Mouse (Mus musculus): ENCODE data around the gene Arl6ip5.

Arl6ip5 gene

DNA sequence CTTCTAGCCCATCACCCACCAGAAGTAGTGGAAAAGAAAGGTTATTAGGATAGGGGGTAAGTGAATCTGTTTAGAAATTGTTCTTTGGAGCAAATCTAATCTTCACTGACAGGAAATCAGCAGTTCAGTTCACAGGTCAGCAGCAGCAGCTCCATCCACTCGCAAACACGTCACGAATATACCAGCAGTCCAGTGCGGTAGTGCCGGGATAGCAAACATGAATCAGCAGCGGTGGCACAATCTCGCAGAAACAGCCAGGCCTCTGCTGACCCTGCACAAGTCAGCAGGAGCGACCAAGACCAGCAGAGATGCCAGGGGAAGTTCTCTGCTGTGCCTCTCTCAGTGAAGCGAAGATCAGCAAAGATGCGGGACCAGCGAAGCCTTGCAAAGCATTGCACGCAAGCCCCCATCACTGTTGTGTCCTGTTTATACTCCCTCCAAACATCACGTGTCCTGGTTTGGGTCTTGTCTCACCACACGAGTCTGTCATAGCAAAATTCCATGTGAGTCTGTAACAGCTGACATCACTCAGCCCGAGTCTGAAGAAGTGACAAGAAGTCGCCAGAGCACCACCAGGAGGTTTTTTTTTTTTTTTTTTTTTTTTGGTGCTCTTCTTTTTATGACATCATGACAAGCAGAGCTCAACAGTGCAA is 62.7 kb downstream of the Arl6ip5 start:
- DNase-seq (ENCODE audit: low spot score), result no peak

DNA sequence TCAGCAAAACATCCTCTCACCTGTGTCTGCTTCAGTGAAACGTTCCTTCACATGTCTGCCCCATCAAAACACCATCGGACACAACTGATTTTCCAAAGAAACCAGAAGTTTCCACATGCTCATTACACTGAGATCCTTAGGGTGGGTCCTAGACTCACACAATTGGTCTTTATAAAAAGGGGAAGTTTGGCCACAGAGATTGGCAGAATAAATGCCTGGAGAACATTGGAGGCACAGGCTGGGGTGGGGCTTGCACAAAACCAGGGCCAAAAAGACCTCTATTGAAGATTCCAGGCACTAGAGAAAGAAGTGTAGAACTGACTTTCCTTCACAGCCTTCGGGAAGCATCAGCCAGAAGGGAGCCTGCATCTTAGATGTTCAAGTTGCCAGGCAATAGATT is 63.3 kb downstream of the Arl6ip5 start:
- DNase-seq (ENCODE audit: low spot score), result no peak

DNA sequence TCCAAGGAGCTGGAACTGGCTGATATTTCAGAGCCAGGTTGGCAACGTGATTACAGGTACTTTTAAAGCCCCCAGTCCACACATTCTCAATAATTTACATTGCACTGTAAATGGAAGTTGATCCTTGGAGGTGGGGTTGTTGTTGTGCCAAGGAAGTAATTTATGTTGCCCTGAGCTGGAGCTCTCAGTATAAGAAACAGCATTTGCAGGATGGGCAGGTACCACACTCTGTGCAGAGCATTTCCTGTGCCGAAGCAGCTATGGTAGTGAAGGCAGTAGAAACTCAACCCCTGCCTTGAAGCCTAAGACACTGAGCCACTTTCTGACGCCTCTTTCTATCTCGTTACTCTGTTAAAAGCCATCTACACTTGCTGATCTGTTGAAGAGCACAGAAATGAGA is 65.3 kb downstream of the Arl6ip5 start:
- no peak for DNase-seq (ENCODE audit: low spot score)

DNA sequence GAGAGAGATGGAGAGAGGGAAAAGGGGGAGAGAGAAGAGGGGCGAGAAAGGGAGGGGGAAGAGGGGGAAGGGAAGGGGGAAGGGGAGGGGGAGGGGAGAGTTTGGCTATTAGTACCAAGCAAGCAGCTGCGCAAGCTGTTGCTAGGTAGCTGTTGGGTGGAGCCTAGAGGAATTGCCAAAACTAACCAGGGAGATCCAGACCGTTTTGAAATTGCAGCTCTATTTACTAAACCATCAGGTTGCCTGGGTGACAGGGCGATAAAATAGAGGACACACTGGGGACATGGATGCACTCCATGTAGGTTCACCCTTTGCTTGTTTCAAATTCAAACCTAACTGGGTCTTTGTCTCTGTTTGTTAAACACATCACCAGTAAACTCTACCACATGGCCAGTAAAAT is 65.9 kb downstream of the Arl6ip5 start:
- DNase-seq (ENCODE audit: low spot score), result no peak

DNA sequence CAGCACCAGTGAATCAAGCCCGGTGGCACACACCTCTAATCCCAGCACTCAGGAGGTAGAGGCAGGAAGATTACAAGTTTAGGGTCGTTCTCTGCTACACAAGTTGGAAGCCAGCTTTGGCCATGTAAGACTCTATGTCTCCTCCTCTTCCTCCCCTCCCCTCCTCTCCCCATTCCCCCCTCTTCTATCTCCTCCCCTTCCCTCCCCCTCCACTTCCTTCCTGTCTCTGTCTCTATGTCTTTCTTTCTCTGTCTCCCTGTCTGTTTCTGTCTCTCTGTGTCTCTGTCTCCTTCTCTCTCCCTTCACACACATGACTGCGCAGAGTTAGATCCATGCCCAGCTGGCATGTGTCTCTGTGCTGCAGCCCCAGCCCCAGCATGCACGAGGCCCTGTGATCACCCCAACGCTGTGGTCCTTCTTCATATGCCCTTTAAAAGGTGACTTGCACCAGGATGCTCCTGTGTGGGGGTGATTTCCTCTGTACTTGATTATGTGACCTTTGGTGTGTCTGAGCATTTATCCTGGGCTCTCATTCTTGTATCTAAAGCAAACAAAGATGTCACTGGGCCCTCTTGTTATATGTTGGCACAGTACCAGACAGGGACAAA is 66.5 kb downstream of the Arl6ip5 start:
- DNase-seq (ENCODE audit: low spot score), result no peak

DNA sequence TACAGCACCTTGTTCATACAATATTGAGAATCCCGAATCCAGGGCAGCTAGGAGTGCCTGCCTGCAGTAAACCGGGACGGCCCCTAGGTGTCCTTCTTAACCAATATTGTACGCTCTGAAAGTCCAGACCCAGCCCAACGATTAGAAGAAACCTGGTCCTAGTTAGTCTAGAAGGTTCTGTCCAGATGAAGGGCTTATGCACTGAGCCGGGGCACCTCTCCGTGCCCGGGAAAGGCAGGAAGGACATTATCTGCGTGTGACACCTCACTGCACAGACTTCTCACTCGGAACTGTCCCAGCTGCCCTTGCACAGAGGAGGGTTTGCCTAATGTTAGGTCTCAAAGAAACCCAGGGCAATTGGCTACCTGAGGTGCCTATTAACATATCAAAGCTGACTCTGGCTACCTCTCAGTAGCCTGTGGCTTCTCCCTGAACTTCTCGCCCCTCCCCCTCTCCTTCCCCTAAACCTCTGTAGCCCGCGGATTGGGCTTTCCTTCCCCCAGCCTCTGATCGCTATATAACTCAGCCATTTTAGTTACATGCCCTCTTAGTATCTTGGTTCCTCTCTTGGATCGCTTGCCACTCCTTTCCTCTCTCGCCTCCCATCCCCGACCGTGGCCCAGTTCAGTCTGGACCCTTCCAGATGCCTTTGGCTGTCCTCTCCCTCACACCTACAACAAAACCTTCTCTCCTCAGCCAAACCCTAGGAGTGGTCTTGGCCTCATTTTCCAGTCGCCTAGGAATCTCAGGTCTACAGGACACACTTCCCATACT is 67.7 kb downstream of the Arl6ip5 start:
- peak; percentile 56 for DNase-seq (ENCODE audit: low spot score)

DNA sequence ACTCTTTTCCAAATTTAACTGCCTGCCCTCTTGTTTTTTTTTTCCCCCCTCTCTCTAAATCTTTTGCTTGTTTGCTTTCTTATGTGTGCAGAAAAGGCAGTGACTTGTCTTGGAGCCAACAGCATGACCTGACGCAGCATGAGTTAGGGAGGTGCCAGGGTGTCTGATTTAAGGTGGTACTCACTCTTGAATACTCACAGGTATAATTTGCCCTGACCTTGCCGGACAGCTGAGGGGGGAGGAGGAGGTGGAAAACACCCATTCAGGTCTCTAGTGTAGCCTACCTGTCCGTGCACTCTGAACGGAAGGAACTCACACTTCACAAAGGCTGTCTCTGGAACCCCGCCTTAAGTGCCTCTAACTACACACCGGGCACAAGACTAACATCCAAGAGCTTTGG is 68.4 kb downstream of the Arl6ip5 start:
- DNase-seq (ENCODE audit: low spot score), result no peak

All from testis, postnatal 14 days (tissue).